Mouse (Mus musculus): ENCODE measurements around the gene Smg1. TPM values are rescaled to one million over a fixed set of nuclear protein-coding genes. Genes with fewer than 3 reads are reported as not detected.

The Smg1 gene
- total and polyA plus RNA-seq, 2 experiments from 2014 or later, result 15.4 to 39.9 TPM

DNA sequence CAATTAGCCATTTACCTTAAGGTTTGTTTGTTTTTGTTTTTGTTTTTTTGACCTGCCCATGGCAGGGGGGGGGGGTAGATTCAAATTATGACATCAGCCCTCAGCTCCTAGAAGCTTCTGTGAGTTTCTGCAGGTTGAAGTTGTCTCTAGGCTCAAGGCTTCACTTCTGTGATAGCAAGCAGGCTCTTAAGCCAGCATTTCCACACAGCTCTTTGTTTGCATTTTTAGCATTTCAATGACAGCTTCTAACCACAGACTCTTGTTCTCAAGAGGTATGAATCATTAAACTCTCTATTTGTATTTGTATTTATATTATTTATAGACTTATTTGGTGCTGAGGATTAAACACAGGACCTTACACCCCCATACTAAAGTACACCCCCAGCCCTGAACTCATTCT is 15.0 kb upstream of the Smg1 start:
- ATAC-seq (no peak), DNase-seq (ENCODE audit: low spot score) (no peak)
- H3K4me1 ChIP-seq (ENCODE audit: insufficient read depth, low read length), result no peaks in the 10 kb centered on the region
- H3K36me3 ChIP-seq (ENCODE audit: insufficient read depth, low read length), result no peaks in the 10 kb centered on the region
- H3K9ac ChIP-seq (replicated peaks; ENCODE audit: low read length), result no peak overlapping the region
- no peak overlapping the region for H3K4me3 ChIP-seq (ENCODE audit: low read length)
- no peaks in the 10 kb centered on the region for H3K27me3 ChIP-seq (ENCODE audit: insufficient read depth, low read length)
- no peak overlapping the region for H3K4me2 ChIP-seq (ENCODE audit: low read depth, low read length)
- H3K9me3 ChIP-seq (ENCODE audit: low read length), result no peaks in the 10 kb centered on the region
- H3K27ac ChIP-seq, result no peak overlapping the region
- no peak for TF ChIP-seq CTCF (IDR thresholded peaks at IDR 0.05; ENCODE audit: low read depth)

DNA sequence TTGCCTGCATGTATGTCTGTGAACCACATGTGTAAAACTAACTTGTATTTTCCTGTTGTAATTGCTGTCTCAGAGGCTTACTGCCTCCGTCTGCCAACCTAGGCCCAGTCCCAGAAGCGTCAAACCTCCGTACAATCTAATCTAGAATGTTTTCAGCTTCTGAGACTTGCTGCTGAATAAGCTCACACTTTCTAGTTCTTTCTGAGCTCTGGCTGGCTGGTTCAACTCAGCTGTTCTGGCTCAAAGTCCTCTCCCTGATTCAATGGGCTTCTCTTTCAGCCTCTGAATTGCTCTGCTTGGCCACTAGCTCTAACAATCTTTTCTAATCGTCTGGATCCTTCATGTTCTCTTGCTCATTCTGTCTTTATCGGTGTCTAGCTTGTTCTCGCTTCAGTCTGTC is 13.3 kb upstream of the Smg1 start:
- DNase-seq (ENCODE audit: low spot score) (no peak), ATAC-seq (no peak)
- H3K27me3 ChIP-seq (ENCODE audit: insufficient read depth, low read length), result no peaks in the 10 kb centered on the region
- 80% methylated on average over 6 of the region's 6 CpGs for WGBS
- no peak overlapping the region for H3K4me2 ChIP-seq (ENCODE audit: low read depth, low read length)
- TF ChIP-seq CTCF (IDR thresholded peaks at IDR 0.05; ENCODE audit: low read depth), result no peak
- no peaks in the 10 kb centered on the region for H3K36me3 ChIP-seq (ENCODE audit: insufficient read depth, low read length)
- no peaks in the 10 kb centered on the region for H3K9me3 ChIP-seq (ENCODE audit: low read length)
- H3K9ac ChIP-seq (replicated peaks; ENCODE audit: low read length), result no peak overlapping the region
- no peak overlapping the region for H3K27ac ChIP-seq
- no peak overlapping the region for H3K4me3 ChIP-seq (ENCODE audit: low read length)
- H3K4me1 ChIP-seq (ENCODE audit: insufficient read depth, low read length), result no peaks in the 10 kb centered on the region

DNA sequence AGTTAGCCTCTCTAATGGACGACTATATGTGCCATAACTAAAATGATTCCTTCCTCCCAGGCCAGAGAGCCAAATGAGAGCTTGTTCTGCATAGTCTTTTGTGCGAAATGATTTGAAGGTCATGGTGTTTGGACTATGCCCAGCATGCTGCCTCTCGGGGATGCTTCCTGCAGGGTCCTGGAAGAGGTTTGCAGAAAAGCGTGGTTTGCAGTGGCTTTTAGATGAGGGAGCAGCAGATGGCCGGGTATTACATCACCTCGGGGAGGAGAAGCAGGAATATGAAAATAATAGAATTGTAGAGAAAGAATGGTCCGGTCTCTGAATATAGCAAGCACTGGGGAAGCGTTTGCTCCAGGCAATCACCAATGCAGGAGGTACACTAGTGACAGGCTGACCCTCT is 11.0 kb upstream of the Smg1 start:
- H3K9me3 ChIP-seq (ENCODE audit: low read length), result no peaks in the 10 kb centered on the region
- DNase-seq (ENCODE audit: low spot score) (peak; percentile 70), ATAC-seq (peak; percentile 84)
- no peak overlapping the region for H3K4me2 ChIP-seq (ENCODE audit: low read depth, low read length)
- peak overlapping the region; percentile 77 for H3K27ac ChIP-seq
- 22% methylated on average over 8 of the region's 8 CpGs for WGBS
- no peak overlapping the region; the same call in 1 of the 2 replicates for H3K9ac ChIP-seq (replicated peaks; ENCODE audit: low read length)
- H3K36me3 ChIP-seq (ENCODE audit: insufficient read depth, low read length), result no peaks in the 10 kb centered on the region
- H3K4me3 ChIP-seq (ENCODE audit: low read length), result no peak overlapping the region
- H3K4me1 ChIP-seq (ENCODE audit: insufficient read depth, low read length), result no peaks in the 10 kb centered on the region
- no peaks in the 10 kb centered on the region for H3K27me3 ChIP-seq (ENCODE audit: insufficient read depth, low read length)
- no peak for TF ChIP-seq CTCF (IDR thresholded peaks at IDR 0.05; ENCODE audit: low read depth)

DNA sequence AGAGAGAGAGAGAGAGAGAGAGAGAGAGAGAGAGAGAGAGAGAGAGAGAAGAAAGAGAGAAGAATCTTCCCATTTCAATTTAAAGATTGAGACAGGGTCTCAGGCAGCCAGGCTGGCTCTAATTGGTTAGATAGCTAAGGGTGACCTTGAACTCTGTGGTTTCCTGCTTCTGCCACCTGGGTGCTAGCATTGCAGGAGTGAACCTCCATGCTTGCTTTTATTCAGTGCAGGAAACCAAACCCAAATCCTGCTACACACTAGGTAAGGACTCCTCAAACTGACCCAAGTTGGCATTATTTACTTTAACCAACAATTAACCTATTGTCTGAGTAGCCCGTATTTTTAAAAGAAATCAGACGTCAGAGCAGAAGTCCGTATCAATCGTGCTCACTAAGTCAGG is 10.5 kb upstream of the Smg1 start:
- no peak for TF ChIP-seq CTCF (IDR thresholded peaks at IDR 0.05; ENCODE audit: low read depth)
- no peak overlapping the region; the same call in 1 of the 2 replicates for H3K9ac ChIP-seq (replicated peaks; ENCODE audit: low read length)
- H3K36me3 ChIP-seq (ENCODE audit: insufficient read depth, low read length), result no peaks in the 10 kb centered on the region
- DNase-seq (ENCODE audit: low spot score) (no peak), ATAC-seq (no peak)
- H3K4me1 ChIP-seq (ENCODE audit: insufficient read depth, low read length), result no peaks in the 10 kb centered on the region
- 40% methylated on average over 4 of the region's 4 CpGs for WGBS
- H3K27me3 ChIP-seq (ENCODE audit: insufficient read depth, low read length), result no peaks in the 10 kb centered on the region
- H3K4me3 ChIP-seq (ENCODE audit: low read length), result no peak overlapping the region
- H3K9me3 ChIP-seq (ENCODE audit: low read length), result no peaks in the 10 kb centered on the region
- peak overlapping the region; percentile 77 for H3K27ac ChIP-seq
- no peak overlapping the region for H3K4me2 ChIP-seq (ENCODE audit: low read depth, low read length)

DNA sequence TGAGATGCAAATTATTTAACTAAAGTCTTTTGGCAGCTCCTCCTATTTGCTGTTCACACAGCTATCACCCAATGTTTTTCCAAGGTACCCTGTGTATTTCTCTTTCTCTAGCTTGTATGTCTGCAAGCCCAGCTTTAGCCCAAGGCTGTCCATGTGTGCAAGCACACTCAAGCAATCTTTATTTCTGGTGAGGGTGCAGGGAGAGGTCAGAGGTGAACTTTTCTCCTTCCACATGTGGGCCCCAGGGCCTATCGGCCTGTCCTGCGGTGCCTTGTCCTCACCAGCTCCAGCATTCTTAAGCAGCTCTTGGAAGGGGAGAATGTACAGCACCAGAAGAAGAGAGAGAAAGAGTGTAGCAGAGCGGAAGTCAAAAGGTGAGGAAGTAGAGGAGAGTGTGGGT is 9.5 kb upstream of the Smg1 start:
- Histone ChIP-seq H3K9me3 (ENCODE audit: low read length) (no peaks in the 10 kb centered on the region), H3K4me3 (ENCODE audit: low read length) (no peak overlapping the region), H3K27ac (no peak overlapping the region), H3K36me3 (ENCODE audit: insufficient read depth, low read length) (no peaks in the 10 kb centered on the region), H3K4me2 (ENCODE audit: low read depth, low read length) (no peak overlapping the region), H3K9ac (replicated peaks; ENCODE audit: low read length) (no peak overlapping the region), H3K27me3 (ENCODE audit: insufficient read depth, low read length) (no peaks in the 10 kb centered on the region), H3K4me1 (ENCODE audit: insufficient read depth, low read length) (no peaks in the 10 kb centered on the region)
- 80% methylated on average over 3 of the region's 3 CpGs for WGBS
- DNase-seq (ENCODE audit: low spot score) (no peak), ATAC-seq (no peak)
- no peak for TF ChIP-seq CTCF (IDR thresholded peaks at IDR 0.05; ENCODE audit: low read depth)

DNA sequence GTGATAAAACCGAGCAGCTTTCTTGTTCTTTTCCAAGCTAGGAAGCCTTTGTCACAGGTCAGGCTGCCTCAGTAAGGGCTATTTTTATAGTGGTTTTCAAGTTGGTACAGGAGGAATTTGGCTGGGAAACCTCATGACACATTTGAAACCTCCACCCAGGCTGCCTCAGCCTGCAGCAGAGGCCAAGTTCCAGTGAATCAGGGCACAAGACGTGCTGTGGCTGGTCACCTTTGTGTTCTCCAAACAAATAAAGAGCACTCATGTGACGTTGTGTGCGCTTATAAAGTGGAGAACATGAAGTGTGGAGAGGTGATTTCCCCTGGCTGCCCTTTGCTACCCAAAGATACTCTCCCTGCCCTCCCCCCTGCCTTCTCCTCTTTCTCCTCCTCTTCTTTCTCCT is 8.9 kb upstream of the Smg1 start:
- Histone ChIP-seq H3K36me3 (ENCODE audit: insufficient read depth, low read length) (no peaks in the 10 kb centered on the region), H3K4me3 (ENCODE audit: low read length) (no peak overlapping the region), H3K27me3 (ENCODE audit: insufficient read depth, low read length) (no peaks in the 10 kb centered on the region), H3K4me2 (ENCODE audit: low read depth, low read length) (no peak overlapping the region), H3K4me1 (ENCODE audit: insufficient read depth, low read length) (no peaks in the 10 kb centered on the region), H3K9ac (replicated peaks; ENCODE audit: low read length) (no peak overlapping the region), H3K27ac (no peak overlapping the region), H3K9me3 (ENCODE audit: low read length) (no peaks in the 10 kb centered on the region)
- WGBS, result 40% methylated on average over 4 of the region's 4 CpGs
- TF ChIP-seq CTCF (IDR thresholded peaks at IDR 0.05; ENCODE audit: low read depth), result no peak
- ATAC-seq (no peak), DNase-seq (ENCODE audit: low spot score) (no peak)

DNA sequence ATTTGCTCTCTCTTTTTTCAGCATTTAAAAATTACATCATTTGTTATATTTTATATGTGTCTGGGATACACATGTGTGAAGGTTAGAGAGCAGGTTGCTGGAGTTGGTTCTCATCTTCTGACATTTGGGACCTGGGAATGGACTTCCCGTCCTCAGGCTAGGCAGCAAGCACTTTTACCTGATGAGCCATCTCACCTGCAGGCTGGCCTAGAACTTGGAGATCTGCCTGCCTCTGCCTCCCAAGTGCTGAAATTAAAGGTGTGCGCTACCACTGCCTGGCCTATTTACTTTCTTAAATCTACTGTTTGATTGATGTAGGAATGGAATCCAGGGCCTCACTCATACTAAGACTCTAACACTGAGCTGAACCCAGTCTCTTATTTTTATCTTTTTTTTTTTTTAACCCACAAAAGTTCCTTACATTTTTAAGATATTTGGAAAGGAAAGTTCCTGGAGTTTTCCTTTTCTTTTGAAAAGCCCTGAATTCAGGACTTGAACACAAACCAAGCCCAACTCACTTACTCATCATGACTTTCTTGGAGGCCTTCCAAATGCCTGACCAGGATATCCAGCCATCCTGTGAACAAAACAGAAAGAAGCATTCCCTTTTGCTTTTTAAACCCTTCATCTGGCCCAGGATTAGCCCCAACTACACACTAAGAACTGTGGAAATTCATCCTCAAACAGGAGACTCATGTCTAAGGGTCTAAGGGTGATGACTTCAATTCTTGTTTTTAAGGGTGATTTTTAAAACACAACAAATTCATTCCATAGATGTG is 8.1 kb upstream of the Smg1 start:
- Histone ChIP-seq H3K9ac (replicated peaks; ENCODE audit: low read length) (no peak overlapping the region), H3K36me3 (ENCODE audit: insufficient read depth, low read length) (no peaks in the 10 kb centered on the region), H3K4me2 (ENCODE audit: low read depth, low read length) (no peak overlapping the region), H3K4me1 (ENCODE audit: insufficient read depth, low read length) (no peaks in the 10 kb centered on the region), H3K9me3 (ENCODE audit: low read length) (no peaks in the 10 kb centered on the region), H3K27ac (no peak overlapping the region), H3K4me3 (ENCODE audit: low read length) (no peak overlapping the region), H3K27me3 (ENCODE audit: insufficient read depth, low read length) (no peaks in the 10 kb centered on the region)
- TF ChIP-seq CTCF (IDR thresholded peaks at IDR 0.05; ENCODE audit: low read depth), result no peak
- ATAC-seq (no peak), DNase-seq (ENCODE audit: low spot score) (no peak)
- 100% methylated on average over 2 of the region's 2 CpGs for WGBS
